ENCODE assay signal across 7 mouse cellular contexts in the genomic region with DNA sequence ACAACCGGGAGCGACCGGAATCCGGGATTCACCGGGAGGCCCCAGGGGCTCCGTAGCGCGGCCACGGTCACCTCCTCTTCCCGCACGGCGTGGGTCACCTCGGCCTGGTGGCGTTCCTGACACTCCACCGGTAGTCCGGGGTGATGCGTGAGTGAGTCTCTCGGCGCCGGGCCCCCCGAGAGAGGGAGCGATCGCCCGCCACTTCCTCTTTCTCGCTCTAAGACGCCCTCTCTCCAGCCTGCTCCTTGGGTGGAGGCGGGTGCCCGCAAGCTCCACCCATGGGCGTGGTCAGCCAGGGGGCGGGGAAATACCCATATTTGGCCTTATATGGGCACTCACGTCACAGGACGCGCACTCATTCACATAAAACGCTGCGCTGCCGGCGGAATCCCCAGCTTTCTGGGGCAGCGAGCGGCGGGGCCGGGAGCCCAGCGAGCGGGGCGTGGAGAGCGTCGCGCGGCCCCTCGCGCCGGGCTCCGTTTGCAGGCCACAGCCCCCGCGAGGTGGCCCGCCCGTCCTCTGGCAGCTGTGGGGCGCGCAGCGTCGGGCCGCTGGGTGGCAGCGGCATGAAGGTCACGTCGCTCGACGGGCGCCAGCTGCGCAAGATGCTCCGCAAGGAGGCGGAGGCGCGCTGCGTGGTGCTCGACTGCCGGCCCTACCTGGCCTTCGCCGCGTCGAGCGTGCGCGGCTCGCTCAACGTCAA. TPM values are rescaled to one million over a fixed set of nuclear protein-coding genes. Genes with fewer than 3 reads are reported as not detected.
DNase-seq lines count a peak whose midpoint lies in the region; ATAC-seq and TF ChIP-seq lines count a peak whose summit lies in the region.

A gene (plus strand): TSS at position 358 of the 703 bp plus-strand sequence.

- H3K4me3 ChIP-seq in embryonic facial prominence, embryonic 12.5 days, result peak within 1 kb of the TSS; percentile 67
- peak within 1 kb of the TSS; percentile 85 for H3K4me3 ChIP-seq in kidney, adult 2 months (ENCODE audit: insufficient read depth, low read depth, low read length)
- peak within 1 kb of the TSS; percentile 68 for H3K4me3 ChIP-seq in limb, embryonic 12.5 days (replicated peaks)
- H3K4me3 ChIP-seq in midbrain, embryonic 15.5 days, result peak within 1 kb of the TSS; percentile 54
- peak within 1 kb of the TSS; percentile 76 for H3K4me3 ChIP-seq in spleen, adult 2 months (ENCODE audit: extremely low read depth, insufficient read depth, insufficient read length)

- peak within 1 kb of the TSS; percentile 94 for H3K4me2 ChIP-seq in embryonic facial prominence, embryonic 12.5 days (replicated peaks)
- peak within 1 kb of the TSS; percentile 92 for H3K4me2 ChIP-seq in limb, embryonic 12.5 days
- peak within 1 kb of the TSS; percentile 77 for H3K4me2 ChIP-seq in midbrain, embryonic 15.5 days

- peak within 1 kb of the TSS; percentile 65 for H3K9ac ChIP-seq in embryonic facial prominence, embryonic 12.5 days
- H3K9ac ChIP-seq in limb, embryonic 12.5 days (replicated peaks), result peak within 1 kb of the TSS; percentile 62
- peak within 1 kb of the TSS; percentile 50 for H3K9ac ChIP-seq in midbrain, embryonic 15.5 days

- peak within 1 kb of the TSS; percentile 46; the same call in 1 of the 2 replicates for H3K27ac ChIP-seq in embryonic facial prominence, embryonic 12.5 days
- no peak within 1 kb of the TSS for H3K27ac ChIP-seq in kidney, adult 2 months (ENCODE audit: insufficient read depth, low read depth, low read length)
- 0 out of 2 replicates have a peak within 1 kb of the TSS, but pooled peaks have one; percentile 45 for H3K27ac ChIP-seq in limb, embryonic 12.5 days
- peak within 1 kb of the TSS; percentile 50; the same call in 1 of the 2 replicates for H3K27ac ChIP-seq in midbrain, embryonic 15.5 days
- H3K27ac ChIP-seq in spleen, adult 2 months (ENCODE audit: insufficient read depth, low read length), result peak within 1 kb of the TSS; percentile 81

- no peaks in the 10 kb centered on the region for H3K9me3 ChIP-seq in embryonic facial prominence, embryonic 12.5 days
- H3K9me3 ChIP-seq in limb, embryonic 12.5 days, result no peaks in the 10 kb centered on the region
- no peaks in the 10 kb centered on the region for H3K9me3 ChIP-seq in midbrain, embryonic 15.5 days

- H3K27me3 ChIP-seq in embryonic facial prominence, embryonic 12.5 days, result peaks cover 15% of the 10 kb centered on the region; the same call in 1 of the 2 replicates
- no peaks in the 10 kb centered on the region for H3K27me3 ChIP-seq in kidney, adult 2 months (replicated peaks; ENCODE audit: control insufficient read depth, insufficient read depth, low read length)
- peaks cover 27% of the 10 kb centered on the region for H3K27me3 ChIP-seq in limb, embryonic 12.5 days
- H3K27me3 ChIP-seq in midbrain, embryonic 15.5 days (replicated peaks), result peaks cover 32% of the 10 kb centered on the region
- H3K27me3 ChIP-seq in spleen, adult 2 months (ENCODE audit: control insufficient read depth, insufficient read depth, low read length), result no peaks in the 10 kb centered on the region

- no peaks in the 10 kb centered on the region for H3K36me3 ChIP-seq in embryonic facial prominence, embryonic 12.5 days
- no peaks in the 10 kb centered on the region for H3K36me3 ChIP-seq in kidney, adult 2 months (ENCODE audit: control insufficient read depth, insufficient read depth, low read length)
- 0 out of 2 replicates have a peak, but pooled peaks cover 2% of the 10 kb centered on the region for H3K36me3 ChIP-seq in limb, embryonic 12.5 days
- H3K36me3 ChIP-seq in midbrain, embryonic 15.5 days (replicated peaks), result no peaks in the 10 kb centered on the region
- peaks cover 2% of the 10 kb centered on the region for H3K36me3 ChIP-seq in spleen, adult 2 months (ENCODE audit: control insufficient read depth, insufficient read depth, low read length)

- WGBS in embryonic facial prominence, embryonic 12.5 days, result under 1% methylated on average over 84 of the region's 84 CpGs
- under 1% methylated on average over 84 of the region's 84 CpGs for WGBS in kidney, adult 2 months
- WGBS in limb, embryonic 12.5 days, result under 1% methylated on average over 80 of the region's 84 CpGs
- WGBS in midbrain, embryonic 15.5 days, result under 1% methylated on average over 84 of the region's 84 CpGs
- under 1% methylated on average over 82 of the region's 84 CpGs for WGBS in spleen, adult 2 months

- peak; percentile 36 for TF ChIP-seq POLR2A in kidney, adult 2 months (IDR thresholded peaks at IDR 0.05; ENCODE audit: low read depth, low read length)
- peak; percentile 54; the same call in 1 of the 2 replicates for TF ChIP-seq POLR2A in spleen, adult 2 months (IDR thresholded peaks at IDR 0.05; ENCODE audit: low read depth, low read length)

- 0 out of 2 replicates have a peak, but pooled peaks have one; percentile 16 for TF ChIP-seq CTCF in kidney, adult 2 months (conservative IDR thresholded peaks at IDR 0.05; ENCODE audit: insufficient read depth, insufficient read length, low read depth, low read length)
- TF ChIP-seq CTCF in spleen, adult 2 months (IDR thresholded peaks at IDR 0.05; ENCODE audit: extremely low read depth, insufficient read depth, insufficient read length, insufficient replicate concordance), result no peak

- H3K4me1 ChIP-seq in embryonic facial prominence, embryonic 12.5 days, result peaks cover 19% of the 10 kb centered on the region; the same call in 1 of the 2 replicates
- H3K4me1 ChIP-seq in kidney, adult 2 months (ENCODE audit: control insufficient read depth, insufficient read depth, low read length), result no peaks in the 10 kb centered on the region
- peaks cover 33% of the 10 kb centered on the region for H3K4me1 ChIP-seq in limb, embryonic 12.5 days (replicated peaks)
- H3K4me1 ChIP-seq in midbrain, embryonic 15.5 days, result peaks cover 21% of the 10 kb centered on the region
- H3K4me1 ChIP-seq in spleen, adult 2 months (ENCODE audit: control insufficient read depth, insufficient read depth, insufficient read length), result peaks cover 6% of the 10 kb centered on the region

- peak; percentile 81 for ATAC-seq in embryonic facial prominence, embryonic 12.5 days (ENCODE audit: insufficient number of reproducible peaks, insufficient read depth, low FRiP score, low TSS enrichment)
- peak; percentile 89 for ATAC-seq in limb, embryonic 12.5 days (ENCODE audit: insufficient number of reproducible peaks, insufficient read depth, low FRiP score, low TSS enrichment, low read depth)
- peak; percentile 97 for ATAC-seq in midbrain, embryonic 15.5 days (replicated peaks)

- peak; percentile 98 for DNase-seq in adrenal gland, postnatal 25 days
- peak; percentile 97 to 99 for DNase-seq in heart, adult 18-20 months
- peak; percentile 98 for DNase-seq in kidney, adult 2 months
- DNase-seq in spleen, adult 2 months (ENCODE audit: low read depth in 1 of 2, low spot score in 2 of 2), result peak; percentile 96 to 99

RNA-seq across cellular contexts. Expression of the gene that starts here (rescaled TPM):
- 6.0 and 11.3 TPM in 2 replicates for total RNA-seq in adrenal gland, postnatal 25 days (2021)
- 4.5 and 5.2 TPM in 2 replicates for polyA plus RNA-seq in embryonic facial prominence, embryonic 12.5 days (2016; fragmentation: Nextera tagmentation; extraction: Ambion mirVana)
- 1 to 10 TPM; 3.3 to 4.2 TPM for total RNA-seq in heart, adult 18-20 months (2021)
- polyA plus RNA-seq in kidney, adult 2 months (2012; rRNA removed), result 1.0 and 2.0 TPM in 2 replicates
- polyA plus RNA-seq in limb, embryonic 12.5 days (2016; fragmentation: Nextera tagmentation; extraction: Ambion mirVana), result 3.2 and 3.9 TPM in 2 replicates
- polyA plus RNA-seq in midbrain, embryonic 15.5 days (2015; fragmentation: Nextera tagmentation; extraction: Ambion mirVana), result 2.7 and 3.7 TPM in 2 replicates
- polyA plus RNA-seq in spleen, adult 2 months (2012; rRNA removed), result 10.9 and 19.4 TPM in 2 replicates
